ENCODE assay signal across 13 mouse cellular contexts in genomic region chr3:128040407-128041115, GRCm38 (mm10).
DNase-seq lines count a peak whose midpoint lies in the region; ATAC-seq and TF ChIP-seq lines count a peak whose summit lies in the region.
"Had no signal": no experiment of that assay in that cellular context is flagged by ENCODE, and none has a peak within 500 bp of the region (broad histone marks: within the 10 kb centered on the region; RNA-seq: fewer than 3 reads in every experiment).

No protein-coding gene starts in this region.

- H3K9me3 ChIP-seq in forebrain, embryonic 14.5 days (replicated peaks; ENCODE audit: control insufficient read depth, low read length), result no peaks in the 10 kb centered on the region
- no peaks in the 10 kb centered on the region for H3K9me3 ChIP-seq in forebrain, embryonic 10.5 days
- no peaks in the 10 kb centered on the region for H3K9me3 ChIP-seq in limb, embryonic 14.5 days (ENCODE audit: control insufficient read depth, low read length)
- H3K9me3 ChIP-seq: forebrain, embryonic 13.5 days; G1E had no signal

- no peaks in the 10 kb centered on the region for H3K4me1 ChIP-seq in forebrain, embryonic 14.5 days (ENCODE audit: control insufficient read depth, insufficient read depth, low read length)
- peaks cover 8% of the 10 kb centered on the region for H3K4me1 ChIP-seq in forebrain, embryonic 10.5 days
- peaks cover 6% of the 10 kb centered on the region; the same call in 1 of the 2 replicates for H3K4me1 ChIP-seq in limb, embryonic 14.5 days (ENCODE audit: control insufficient read depth, insufficient read depth, low read length)

- no peak overlapping the region for H3K4me3 ChIP-seq in forebrain, embryonic 14.5 days (ENCODE audit: low read depth, low read length)
- no peak overlapping the region for H3K4me3 ChIP-seq in forebrain, embryonic 10.5 days
- H3K4me3 ChIP-seq in limb, embryonic 14.5 days (replicated peaks; ENCODE audit: low read length), result no peak overlapping the region
- H3K4me3 ChIP-seq: forebrain, embryonic 13.5 days; heart, adult 2 months had no signal

- no peak overlapping the region for H3K27ac ChIP-seq in forebrain, embryonic 14.5 days (ENCODE audit: low read depth, low read length)
- H3K27ac ChIP-seq in forebrain, embryonic 10.5 days, result no peak overlapping the region
- H3K27ac ChIP-seq in limb, embryonic 14.5 days (replicated peaks; ENCODE audit: low read depth, low read length), result no peak overlapping the region
- H3K27ac ChIP-seq: forebrain, embryonic 13.5 days; heart, adult 2 months had no signal

- no peak overlapping the region for H3K9ac ChIP-seq in forebrain, embryonic 14.5 days (ENCODE audit: low read length)
- no peak overlapping the region for H3K9ac ChIP-seq in limb, embryonic 14.5 days (ENCODE audit: low read depth, low read length, severe bottlenecking)
- H3K9ac ChIP-seq: forebrain, embryonic 13.5 days had no signal

- 77% methylated on average over 12 of the region's 12 CpGs for WGBS in forebrain, embryonic 14.5 days
- WGBS in forebrain, embryonic 10.5 days, result 72% methylated on average over 12 of the region's 12 CpGs
- WGBS in limb, embryonic 14.5 days, result 48% methylated on average over 12 of the region's 12 CpGs

- no peaks in the 10 kb centered on the region for H3K36me3 ChIP-seq in forebrain, embryonic 14.5 days (ENCODE audit: control insufficient read depth, insufficient read depth, low read length)
- no peaks in the 10 kb centered on the region for H3K36me3 ChIP-seq in forebrain, embryonic 10.5 days (replicated peaks)
- H3K36me3 ChIP-seq in limb, embryonic 14.5 days (ENCODE audit: control insufficient read depth, insufficient read depth, low read length), result no peaks in the 10 kb centered on the region
- H3K36me3 ChIP-seq: G1E had no signal

- no peak overlapping the region for H3K4me2 ChIP-seq in forebrain, embryonic 14.5 days (ENCODE audit: low read length)
- no peak overlapping the region for H3K4me2 ChIP-seq in limb, embryonic 14.5 days (replicated peaks; ENCODE audit: low read depth, low read length, severe bottlenecking)
- H3K4me2 ChIP-seq: forebrain, embryonic 13.5 days had no signal

- no peak for ATAC-seq in forebrain, embryonic 14.5 days
- peak; percentile 51; the same call in 1 of the 2 replicates for ATAC-seq in limb, embryonic 14.5 days (ENCODE audit: low FRiP score, low read depth)
- ATAC-seq: forebrain, embryonic 13.5 days had no signal

- peak; percentile 19 for DNase-seq in forebrain, embryonic 14.5 days (ENCODE audit: low spot score)
- no peak for DNase-seq in forebrain, embryonic 10.5 days (ENCODE audit: extremely low spot score, low spot score)
- peak; percentile 74 for DNase-seq in embryo, embryonic 10.5 days (ENCODE audit: low spot score)
- peak; percentile 5 for DNase-seq in kidney, adult 18-20 months
- peak; percentile 38 for DNase-seq in limb, embryonic 14.5 days (ENCODE audit: low spot score)
- no peak for DNase-seq in layer of hippocampus, adult 11-12 months (ENCODE audit: low spot score)
- no peak for DNase-seq in T-cell, adult 2 months (ENCODE audit: low spot score)
- no peak for DNase-seq in gastrocnemius, adult 8-10 months (ENCODE audit: low spot score in 2 of 2)
- DNase-seq: adrenal gland, postnatal 25 days; cerebellum, adult 9-11 months; heart, adult 2 months had no signal

- TF ChIP-seq POLR2A in limb, embryonic 14.5 days (IDR thresholded peaks at IDR 0.05; ENCODE audit: borderline replicate concordance, extremely low read depth, insufficient read depth, insufficient read length), result no peak

- no peaks in the 10 kb centered on the region for H3K27me3 ChIP-seq in forebrain, embryonic 14.5 days (replicated peaks; ENCODE audit: control insufficient read depth, insufficient read depth, low read length)
- H3K27me3 ChIP-seq in forebrain, embryonic 10.5 days (ENCODE audit: poor library complexity, severe bottlenecking), result no peaks in the 10 kb centered on the region
- no peaks in the 10 kb centered on the region for H3K27me3 ChIP-seq in limb, embryonic 14.5 days (ENCODE audit: control insufficient read depth, insufficient read depth, low read length)
- H3K27me3 ChIP-seq: forebrain, embryonic 13.5 days had no signal

Comparison
In these comparisons a context has a peak if more than half of its experiments do, and no peak if none do; other contexts are left out.
1. DNase-seq: peak in forebrain, embryonic 14.5 days (single experiment), embryo, embryonic 10.5 days (single experiment), kidney, adult 18-20 months (single experiment) and limb, embryonic 14.5 days (single experiment); none in forebrain, embryonic 10.5 days (single experiment), layer of hippocampus, adult 11-12 months (single experiment), T-cell, adult 2 months (single experiment) and gastrocnemius, adult 8-10 months (0 of 2).